Mouse (Mus musculus): ENCODE results near the gene Serpina12.

Serpina12 gene

DNA sequence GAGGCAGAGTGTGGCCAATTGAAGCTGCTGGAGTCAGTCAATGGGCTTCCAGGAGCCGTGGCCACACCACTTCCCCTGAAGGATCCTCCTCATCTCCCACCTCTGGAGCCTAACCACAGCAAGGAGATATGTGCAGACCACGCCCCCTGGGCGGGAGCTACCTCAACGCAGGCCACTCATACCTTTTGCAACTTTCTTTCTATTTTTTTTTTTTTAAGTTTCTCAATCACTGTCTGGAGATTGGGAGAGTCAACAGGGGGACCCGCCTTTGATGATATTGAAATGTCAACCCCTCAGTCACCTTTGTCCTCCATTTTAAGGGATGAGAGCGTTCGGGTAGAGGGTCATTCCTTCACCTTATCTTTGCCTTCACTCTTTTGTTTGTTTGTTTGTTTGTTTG, at the start of gene Serpina12:
Gene Serpina12 (minus strand): TSS at position 101 of the 400 bp plus-strand sequence.
- DNase-seq (ENCODE audit: low spot score), result no peak

DNA sequence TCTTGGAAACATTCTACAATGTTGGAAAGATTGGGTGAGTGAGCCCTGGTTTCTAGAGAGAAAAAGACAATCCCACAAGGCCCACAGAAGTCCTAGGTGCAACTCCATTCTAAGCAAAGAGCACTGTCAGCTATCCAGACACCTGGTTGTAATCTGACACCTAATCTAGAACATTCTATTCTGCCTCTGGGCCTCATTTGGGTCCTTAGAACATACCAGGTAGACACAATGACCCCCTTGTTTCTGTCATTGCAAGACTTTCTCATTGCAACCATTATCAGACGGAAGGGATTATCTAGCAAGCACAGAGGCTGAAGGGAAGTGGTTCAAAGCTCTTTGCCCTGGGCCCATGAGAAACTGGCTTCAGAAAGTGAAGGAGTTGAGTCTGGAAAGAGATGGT, 47.1 kb upstream of the Serpina12 start:
- no peak for DNase-seq (ENCODE audit: low spot score)

DNA sequence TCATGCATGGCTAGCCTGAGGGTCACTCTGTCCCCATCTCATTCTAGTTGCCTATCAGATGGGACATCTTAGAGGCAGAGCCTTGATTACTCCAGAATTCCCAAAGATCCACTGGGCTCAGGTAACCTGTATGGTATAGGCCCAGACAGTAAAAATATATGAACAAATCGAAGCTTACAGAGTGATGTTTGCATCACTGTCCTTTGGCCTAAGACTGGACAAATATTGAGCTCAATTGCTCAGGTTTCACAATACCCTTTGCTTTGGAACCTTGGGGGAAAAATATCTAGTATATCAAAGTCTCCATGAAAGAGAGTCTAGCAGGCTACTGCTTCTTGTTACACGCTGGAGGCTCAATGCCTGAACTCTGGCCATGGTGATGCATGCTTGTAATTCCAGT, 45.9 kb upstream of the Serpina12 start:
- DNase-seq (ENCODE audit: low spot score), result no peak

DNA sequence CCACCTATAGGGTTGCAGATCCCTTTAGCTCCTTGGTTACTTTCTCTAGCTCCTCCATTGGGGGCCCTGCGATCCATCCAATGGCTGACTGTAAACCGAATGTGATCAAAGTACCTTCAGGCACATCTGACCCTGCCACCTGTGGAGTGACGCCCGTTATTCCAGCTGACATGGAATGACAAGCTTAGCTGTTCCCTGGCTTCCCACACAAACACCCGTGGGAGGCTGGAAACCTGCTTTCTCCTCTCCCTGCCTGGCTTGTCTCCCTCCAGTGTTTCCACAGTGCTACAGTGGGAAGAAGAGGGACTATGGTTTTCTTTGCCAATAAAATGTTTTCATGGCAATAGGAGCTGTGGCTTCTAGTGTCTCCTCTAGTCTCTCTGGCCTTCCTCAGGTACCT, 28.0 kb upstream of the Serpina12 start:
- no peak for DNase-seq (ENCODE audit: low spot score)

DNA sequence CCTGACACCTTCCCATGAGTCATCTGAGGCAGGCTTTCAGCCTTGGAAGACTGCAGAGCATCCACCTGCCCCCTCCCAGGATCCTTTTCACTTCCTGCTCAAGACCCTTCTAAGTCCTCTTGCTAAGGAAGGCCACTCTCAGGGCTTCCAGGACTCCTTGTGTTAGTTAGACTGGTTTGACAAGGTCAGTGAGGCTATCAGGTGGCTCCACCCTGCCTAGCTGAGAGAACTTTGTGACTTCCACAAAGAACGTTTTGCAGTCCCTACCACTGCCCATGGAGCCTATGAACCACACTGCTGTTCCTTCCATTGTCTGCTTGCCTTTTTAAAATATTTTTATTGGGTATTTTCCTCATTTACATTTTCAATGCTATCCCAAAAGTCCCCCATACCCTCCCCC, 27.5 kb upstream of the Serpina12 start:
- no peak for DNase-seq (ENCODE audit: low spot score)

DNA sequence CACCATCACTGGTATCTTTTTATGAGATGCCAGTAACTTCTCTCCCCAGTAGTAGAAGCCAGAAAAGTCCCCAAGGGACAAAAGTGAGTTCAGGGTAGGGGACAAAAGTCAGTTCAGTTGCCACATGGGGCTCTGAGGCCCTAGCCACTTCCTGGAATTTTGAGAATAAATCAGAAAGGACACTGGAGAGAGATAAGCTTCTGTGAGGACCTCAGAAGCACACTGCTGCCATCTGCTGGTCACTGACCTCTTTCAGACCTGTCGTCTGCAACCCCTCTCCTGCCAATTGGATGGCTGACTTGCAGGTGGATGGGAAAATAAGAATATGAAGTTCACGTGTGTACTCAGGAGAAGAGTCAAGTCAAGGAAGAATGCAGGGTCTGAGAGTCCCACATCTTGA, 25.4 kb upstream of the Serpina12 start:
- peak; percentile 79 for DNase-seq (ENCODE audit: low spot score)

DNA sequence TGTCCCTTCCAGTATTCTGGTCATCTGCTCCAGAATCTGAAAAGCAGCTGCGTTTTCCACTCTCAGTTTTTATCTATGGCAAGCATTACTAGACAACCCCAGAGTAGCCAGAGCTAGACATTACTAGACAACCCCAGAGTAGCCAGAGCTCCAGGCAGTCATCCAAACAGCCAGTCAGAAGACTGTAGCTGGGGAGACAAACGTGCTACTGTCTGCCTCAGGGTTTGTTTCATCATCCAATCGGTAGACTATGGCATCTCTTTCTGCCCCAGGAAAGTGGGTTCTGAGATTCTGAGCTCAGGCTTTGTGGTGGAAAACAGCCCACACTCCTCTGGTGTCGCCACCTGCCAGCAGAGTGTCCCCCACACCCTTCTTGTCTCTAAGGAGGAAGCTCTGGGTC, 23.3 kb upstream of the Serpina12 start:
- no peak for DNase-seq (ENCODE audit: low spot score)

DNA sequence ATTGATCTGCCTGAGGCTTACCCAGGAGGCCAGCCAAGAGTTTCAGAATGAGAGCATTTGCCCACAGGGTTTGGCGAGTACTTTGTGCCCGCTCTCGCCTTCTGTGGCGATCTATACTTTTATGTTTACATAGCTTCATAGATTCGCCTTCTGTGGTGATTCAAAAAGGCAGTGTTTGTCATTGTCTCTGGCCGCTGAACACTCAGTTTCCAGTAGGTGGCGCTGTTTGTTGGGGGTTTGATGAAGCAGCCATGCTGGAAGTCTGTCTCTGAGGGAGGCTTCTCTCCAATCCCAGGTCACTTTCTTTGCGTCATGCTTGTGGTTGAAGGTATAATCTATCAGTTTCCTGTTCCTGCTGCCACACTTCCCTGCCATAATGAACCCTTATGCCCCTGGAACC, 22.0 kb upstream of the Serpina12 start:
- DNase-seq (ENCODE audit: low spot score), result peak; percentile 70

DNA sequence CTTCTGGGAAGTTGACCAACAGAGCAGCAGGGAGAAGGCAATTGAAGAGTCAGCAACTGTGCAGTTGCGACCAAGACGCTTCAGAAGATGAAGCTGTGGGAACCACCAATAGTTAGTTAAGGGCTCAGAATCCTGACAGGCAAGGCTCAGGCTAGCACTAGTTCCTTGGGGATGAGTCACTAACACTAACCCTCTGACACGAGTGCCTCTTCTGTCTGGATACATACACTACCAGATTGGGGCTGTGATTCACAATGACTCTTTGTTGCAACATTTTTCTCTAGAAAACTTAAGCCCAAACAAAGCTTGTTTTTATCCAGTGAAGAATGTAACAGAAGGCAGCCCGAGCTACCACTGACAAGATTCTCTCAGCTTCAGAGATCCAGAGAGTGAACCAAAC, 20.8 kb upstream of the Serpina12 start:
- DNase-seq (ENCODE audit: low spot score), result no peak

DNA sequence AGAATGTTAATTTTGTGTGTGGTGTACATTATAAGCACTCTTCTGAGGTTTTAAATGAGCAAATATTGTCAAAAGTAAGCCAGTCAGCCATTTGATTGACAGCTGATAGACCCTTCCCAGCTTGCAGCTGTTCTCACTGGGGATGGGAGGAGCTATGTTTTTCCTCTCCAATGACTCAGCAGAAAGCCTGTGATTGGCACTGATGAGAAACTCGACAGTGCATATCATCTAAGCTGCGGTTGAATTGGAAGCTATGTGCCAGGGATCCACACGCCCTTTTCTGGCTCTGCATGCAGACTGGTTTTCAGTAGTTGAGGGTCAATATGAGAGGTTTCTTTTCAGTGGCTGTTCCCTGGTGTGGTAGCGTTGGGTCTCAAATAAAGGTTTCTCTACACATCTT, 20.3 kb upstream of the Serpina12 start:
- DNase-seq (ENCODE audit: low spot score), result no peak

DNA sequence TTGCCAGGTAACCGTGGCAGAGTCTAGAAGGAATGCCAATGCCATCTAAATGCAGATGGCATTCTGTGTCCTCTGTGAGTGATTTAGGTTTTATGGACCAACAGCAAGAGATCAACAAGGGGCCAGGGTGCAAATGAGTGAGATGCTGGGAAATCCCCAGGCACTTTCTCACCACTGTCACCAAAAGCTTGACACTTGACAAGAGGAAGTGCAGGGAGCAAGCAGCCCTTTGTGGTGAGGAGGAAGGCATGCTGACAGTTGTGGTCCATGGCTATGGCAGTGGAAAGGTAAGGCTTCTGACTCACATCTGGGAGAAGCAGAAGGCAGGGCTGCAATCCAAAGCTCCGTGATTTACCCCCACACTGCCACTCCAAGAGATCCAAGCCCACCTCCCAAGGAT, 17.6 kb upstream of the Serpina12 start:
- DNase-seq (ENCODE audit: low spot score), result no peak

DNA sequence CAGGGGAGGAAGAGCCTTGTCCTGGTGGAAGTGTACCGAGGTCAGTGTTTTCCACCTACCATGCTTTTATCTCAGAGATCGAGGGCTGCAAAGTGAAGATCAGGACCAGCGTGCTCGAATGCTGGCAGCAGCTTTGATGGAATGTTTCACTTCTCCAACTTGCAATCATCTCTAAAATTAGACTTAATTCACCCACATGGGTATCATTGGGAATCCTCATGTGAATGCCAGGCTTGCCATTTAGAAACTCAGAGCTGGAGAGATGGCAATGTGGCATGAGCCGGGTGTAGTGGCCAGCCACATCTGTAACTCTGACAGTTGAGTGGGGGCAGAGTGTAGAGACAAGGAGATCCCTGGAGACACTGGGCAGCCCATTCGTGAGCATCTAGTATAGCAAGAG, 15.9 kb upstream of the Serpina12 start:
- no peak for DNase-seq (ENCODE audit: low spot score)

DNA sequence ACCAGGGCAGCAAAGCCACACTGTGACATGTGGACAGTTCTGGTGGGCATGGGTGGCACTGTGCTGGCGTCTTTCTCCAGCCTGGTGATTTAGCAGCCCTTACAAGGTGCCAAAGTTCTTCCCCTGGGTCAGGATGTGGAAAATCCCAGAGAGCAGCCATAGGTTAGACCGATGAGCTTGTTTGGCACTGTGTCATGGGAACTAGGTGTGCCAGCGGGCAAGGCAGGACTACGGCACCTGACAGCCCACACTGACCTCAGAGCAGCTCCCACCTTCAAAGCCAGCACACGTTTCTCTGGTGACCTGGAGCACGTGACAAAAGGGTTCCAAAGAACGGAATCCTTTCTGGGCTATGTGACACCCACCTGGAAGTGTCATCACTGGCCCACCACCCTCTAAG, 13.3 kb upstream of the Serpina12 start:
- DNase-seq (ENCODE audit: low spot score), result no peak

DNA sequence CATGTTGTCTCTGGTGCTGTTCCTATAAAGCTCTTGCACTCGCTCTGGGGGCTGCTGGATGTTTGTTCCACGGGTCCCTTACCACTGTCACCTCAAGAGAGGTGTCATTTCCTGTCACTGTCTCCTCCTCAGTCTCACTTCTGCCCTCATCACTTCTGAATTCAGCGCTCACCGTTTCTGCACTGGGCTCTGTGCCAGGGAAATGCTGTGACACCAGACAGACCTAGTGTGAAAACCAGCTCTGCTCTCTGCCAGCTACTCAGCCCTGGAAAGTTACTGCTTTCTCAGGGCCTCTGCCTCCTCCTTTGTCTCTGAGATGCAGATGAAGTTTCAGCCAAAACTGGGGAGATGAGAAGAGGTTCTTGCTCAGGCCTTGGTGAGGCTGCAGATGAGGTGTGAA, 12.8 kb upstream of the Serpina12 start:
- no peak for DNase-seq (ENCODE audit: low spot score)

DNA sequence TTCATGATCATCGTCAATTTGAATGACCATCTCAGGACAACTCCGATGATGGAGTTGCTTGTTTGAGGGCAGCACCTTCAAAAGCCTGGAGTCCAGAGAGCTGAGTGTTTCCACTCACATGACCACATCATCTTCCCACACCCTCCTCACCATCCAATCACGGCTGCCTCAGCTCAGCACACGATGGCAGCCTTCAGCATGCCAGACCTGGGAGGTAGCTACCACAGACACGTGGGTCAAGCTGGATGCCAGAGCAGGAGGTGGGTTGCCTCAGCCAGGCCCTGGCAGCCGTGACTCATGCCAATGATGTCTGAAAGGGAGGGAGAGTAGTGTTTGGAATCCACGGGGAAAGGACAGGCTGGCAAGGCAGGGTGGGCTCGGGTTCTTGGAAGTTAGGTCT, 11.5 kb upstream of the Serpina12 start:
- no peak for DNase-seq (ENCODE audit: low spot score)

DNA sequence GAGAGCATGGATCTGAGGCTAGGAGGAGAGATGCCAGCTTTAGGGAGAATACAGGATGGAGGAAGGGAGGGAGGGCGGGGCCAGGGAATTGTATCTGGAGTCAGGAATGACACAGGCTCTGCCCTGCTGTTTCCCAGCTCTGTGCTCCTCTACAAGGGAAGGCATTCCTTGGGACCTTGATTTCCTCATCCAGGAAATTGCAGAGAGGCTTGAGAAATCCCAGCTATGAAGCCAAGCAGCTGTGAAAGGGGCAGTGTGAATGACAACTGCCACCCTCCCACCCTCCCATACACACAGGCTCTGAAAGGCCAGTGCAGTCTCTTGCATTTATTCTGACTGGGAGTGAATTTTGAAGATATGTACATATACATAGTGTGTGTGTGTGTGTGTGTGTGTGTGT, 9.8 kb upstream of the Serpina12 start:
- no peak for DNase-seq (ENCODE audit: low spot score)

DNA sequence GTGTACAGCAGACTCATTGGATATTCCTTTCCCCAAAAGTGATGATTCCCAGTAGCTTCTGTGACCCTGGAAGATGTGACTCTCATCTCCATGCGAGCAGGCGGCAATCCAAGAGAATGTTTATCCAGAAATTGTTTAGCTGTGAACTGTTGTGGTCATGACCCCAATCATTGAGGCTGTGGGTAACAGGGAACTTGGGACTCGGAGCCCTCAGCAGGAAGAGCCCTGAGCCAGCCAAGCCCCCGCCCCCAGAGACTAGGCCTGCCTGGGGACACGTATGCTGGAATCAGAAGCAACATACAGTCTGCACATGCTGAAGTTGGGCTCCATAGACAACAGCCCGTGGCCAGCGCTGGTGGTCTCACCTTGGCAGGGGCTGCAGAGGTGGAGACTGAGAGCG, 1.5 kb upstream of the Serpina12 start:
- no peak for DNase-seq (ENCODE audit: low spot score)

DNA sequence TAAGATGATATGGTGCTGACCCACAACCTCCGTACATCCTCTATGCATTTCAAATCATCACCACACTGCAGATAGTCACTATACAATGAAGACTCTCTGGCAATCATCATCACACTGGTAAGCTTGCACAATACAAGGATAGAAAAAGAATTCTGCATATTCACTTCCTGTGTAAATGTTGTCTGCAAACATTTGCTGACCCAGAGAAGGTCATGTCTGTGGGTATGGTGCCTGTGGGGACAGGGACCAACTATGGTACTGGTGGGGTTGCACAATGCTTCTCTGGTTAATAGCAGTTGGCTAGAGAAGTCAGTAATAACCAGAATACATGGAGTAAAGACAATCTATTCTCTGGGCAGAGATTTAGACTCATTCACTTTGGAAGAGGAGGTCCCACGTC, 1.5 kb downstream of the Serpina12 start:
- DNase-seq (ENCODE audit: low spot score), result no peak

DNA sequence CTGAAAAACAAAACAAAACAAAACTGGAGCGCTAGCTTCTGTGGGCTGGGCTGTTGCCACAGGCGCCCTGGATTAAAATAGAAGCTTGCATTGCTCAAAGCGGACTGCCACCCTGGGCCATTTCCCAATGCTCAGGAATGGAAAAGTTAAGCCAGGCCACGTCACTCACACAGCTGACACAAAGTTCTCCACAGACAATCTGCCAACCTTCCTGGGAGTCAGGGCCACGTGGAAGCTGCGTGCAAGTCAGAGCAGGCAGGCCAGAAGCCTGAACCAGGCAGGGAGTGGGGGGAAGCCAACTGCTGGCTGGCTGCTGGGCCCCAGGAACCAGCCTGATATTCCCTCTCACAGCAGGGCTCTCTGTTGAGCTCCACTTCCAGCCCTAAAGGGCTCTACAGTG, 2.8 kb downstream of the Serpina12 start:
- no peak for DNase-seq (ENCODE audit: low spot score)

DNA sequence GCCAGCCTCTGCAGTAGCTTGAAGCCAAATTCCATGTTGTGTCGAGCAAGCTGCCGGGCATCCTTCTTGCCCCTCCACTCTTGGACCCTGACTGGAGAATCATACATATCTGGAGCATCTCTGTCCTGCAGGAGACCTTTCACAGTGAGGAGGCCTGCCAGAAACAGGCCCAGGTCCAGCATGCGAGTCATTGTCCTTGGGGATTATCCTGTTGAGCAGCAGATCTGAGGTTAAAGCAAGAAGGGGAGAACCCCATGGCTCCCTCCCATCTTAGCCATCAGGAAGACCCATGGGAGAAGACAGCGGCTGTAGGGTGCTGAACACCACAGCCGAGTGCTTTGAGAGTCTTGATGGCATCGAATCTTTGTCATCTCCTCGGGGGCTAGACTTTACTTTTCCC, 6.1 kb downstream of the Serpina12 start:
- DNase-seq (ENCODE audit: low spot score), result no peak

DNA sequence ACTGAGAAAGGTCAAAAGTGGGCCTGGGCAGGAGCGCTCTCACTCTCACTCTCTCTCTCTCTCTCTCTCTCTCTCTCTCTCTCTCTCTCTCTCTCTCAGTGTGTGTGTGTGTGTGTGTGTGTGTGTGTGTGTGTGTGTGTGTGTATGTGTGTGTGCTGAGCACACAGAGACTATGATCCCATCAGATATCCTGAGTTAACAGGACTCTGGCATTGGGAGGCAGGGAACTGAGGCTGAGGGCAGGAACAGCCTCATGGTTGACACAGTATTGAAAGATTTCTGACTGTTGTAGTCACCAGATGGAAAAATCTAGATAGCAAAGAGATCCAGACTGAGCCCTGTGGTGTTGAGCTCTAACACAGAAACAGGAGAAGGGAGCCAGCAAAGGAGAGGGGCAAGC, 10.5 kb downstream of the Serpina12 start:
- DNase-seq (ENCODE audit: low spot score), result no peak

DNA sequence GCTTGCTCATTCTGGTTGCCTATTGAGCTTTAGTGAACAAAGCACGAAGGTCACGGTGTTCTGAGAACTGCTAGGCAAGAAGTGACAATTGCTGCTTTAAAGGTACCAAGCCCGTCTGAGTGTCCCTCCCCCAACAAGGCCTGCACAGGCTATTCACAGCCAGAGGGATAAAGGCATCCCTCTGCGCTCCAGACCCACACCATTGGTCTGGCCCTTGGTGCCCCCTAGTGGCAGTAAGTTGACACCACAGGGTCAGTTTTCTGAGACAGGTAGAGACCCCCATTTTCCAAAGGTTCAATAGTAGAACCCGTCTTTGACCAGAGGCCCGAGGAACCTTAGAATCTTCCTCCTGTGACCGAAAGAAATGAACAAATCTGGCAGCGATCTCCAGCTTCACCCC, 14.3 kb downstream of the Serpina12 start:
- DNase-seq (ENCODE audit: low spot score), result peak; percentile 31

DNA sequence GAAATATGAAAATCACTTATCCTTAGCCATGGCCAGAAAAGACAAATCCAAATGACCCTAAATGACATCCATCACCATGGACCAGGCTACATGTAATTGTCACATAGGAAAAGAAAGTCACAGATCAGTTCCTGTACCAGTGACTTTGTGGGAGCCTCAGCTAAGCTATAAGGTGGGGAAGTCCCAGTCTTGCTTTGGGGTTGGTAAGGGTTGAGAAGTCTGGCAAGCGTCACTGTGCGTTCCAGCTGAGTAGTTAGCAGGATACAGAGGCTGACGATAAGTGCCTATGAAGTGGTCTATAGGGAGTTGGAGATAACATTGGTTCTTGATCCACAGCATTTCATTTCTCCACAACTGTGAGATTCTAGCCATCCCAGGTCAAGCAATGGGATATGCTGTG, 29.0 kb downstream of the Serpina12 start:
- no peak for DNase-seq (ENCODE audit: low spot score)

DNA sequence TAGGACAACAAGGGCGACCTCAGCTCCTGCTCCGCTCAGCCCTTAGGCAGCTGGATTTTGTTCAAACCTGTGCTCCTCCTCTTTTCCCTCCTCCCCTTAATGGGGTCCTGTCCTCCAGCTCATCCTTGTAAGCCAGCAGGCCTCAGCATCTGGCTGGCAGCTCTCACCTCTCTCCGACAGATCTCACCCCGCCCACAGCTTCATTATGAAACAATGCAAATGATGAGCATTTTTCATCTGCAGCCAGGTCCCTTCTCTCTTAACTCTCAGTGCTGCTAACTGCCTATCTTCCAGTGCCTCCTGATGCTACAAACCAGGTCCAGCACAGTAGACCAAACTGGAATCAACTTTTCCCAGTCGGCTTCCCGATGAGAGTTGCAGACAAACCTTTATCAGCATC, 30.6 kb downstream of the Serpina12 start, which contains the start of gene Serpina9:
Gene Serpina9 (minus strand): TSS at position 136 of the 400 bp plus-strand sequence.
- DNase-seq (ENCODE audit: low spot score), result no peak

DNA sequence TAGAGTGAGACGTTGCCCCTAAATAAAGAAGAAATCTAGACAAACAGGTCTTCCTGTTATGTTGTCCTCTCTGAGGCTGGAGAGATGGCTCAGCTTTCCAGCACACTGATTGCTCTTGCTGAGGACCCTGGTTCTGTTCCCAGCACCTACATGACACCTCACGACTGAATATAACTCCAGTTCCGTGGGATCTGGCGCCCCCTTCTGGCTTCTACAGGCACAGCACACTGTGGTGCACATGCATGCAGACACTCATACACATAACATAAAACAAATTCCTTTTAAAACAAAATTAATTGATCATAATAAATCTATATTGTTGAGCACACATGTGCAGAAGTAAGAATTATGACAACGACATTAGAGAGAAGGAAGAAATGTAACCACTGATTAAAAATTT, 39.6 kb downstream of the Serpina12 start:
- DNase-seq (ENCODE audit: low spot score), result no peak

Data from urinary bladder, postnatal 25 days (tissue).